Mouse (Mus musculus): ENCODE data around the gene Tfec.

Tfec gene

GRCm38 (mm10) chr6:16785166-16785565 lies 113.1 kb downstream of the Tfec start:
- DNase-seq: no peak
